Comparison of ENCODE assay signal across 8 mouse cellular contexts in the genomic region with DNA sequence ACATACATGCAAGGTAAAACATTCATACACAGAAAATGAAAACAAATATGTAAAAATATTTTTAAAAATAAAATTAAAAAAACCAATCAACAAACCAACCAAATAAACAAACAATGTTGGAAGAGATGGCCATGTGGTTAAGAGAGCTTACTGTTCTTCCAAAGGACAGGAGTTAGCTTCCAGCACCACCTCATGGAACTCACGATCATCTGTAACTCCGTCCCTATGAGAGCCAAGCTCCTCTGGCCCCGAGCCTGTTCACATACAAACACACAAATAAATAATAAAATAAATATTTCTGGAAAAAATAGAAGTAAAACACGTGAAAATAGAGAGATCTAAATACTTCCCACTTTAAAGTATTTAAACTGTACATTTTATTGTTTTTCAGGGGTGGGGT.
A peak's percentile ranks its signal among the peaks of the same experiment; 100 is the strongest.
DNase-seq lines count a peak whose midpoint lies in the region; ATAC-seq and TF ChIP-seq lines count a peak whose summit lies in the region.
"Had no signal": no experiment of that assay in that cellular context is flagged by ENCODE, and none has a peak within 500 bp of the region (broad histone marks: within the 10 kb centered on the region; RNA-seq: fewer than 3 reads in every experiment).

No protein-coding gene starts in this region.

- peak; percentile 21 for DNase-seq in lung, embryonic 14.5 days
- DNase-seq in lung, postnatal 36 days, result no peak
- no peak for DNase-seq in urinary bladder, adult 2 months (ENCODE audit: low spot score)
- no peak for DNase-seq in ovary, postnatal 10 days (ENCODE audit: low spot score)

- no peaks in the 10 kb centered on the region for H3K9me3 ChIP-seq in lung, embryonic 14.5 days (ENCODE audit: low read depth, low read length)
- H3K9me3 ChIP-seq in forebrain, embryonic 15.5 days, result no peaks in the 10 kb centered on the region
- H3K9me3 ChIP-seq in limb, embryonic 12.5 days, result no peaks in the 10 kb centered on the region
- no peaks in the 10 kb centered on the region for H3K9me3 ChIP-seq in stomach, embryonic 15.5 days

- 28% methylated on average over 4 of the region's 4 CpGs for WGBS in lung, embryonic 14.5 days
- 32% methylated on average over 4 of the region's 4 CpGs for WGBS in forebrain, embryonic 15.5 days
- 22% methylated on average over 4 of the region's 4 CpGs for WGBS in limb, embryonic 12.5 days
- WGBS in stomach, embryonic 15.5 days, result 27% methylated on average over 4 of the region's 4 CpGs

- H3K27me3 ChIP-seq in lung, embryonic 14.5 days (ENCODE audit: insufficient read depth, low read length), result no peaks in the 10 kb centered on the region
- peaks cover 4% of the 10 kb centered on the region; the same call in 1 of the 2 replicates for H3K27me3 ChIP-seq in forebrain, embryonic 15.5 days
- peaks cover 13% of the 10 kb centered on the region for H3K27me3 ChIP-seq in limb, embryonic 12.5 days
- H3K27me3 ChIP-seq in stomach, embryonic 15.5 days (replicated peaks), result no peaks in the 10 kb centered on the region

- ATAC-seq in lung, embryonic 14.5 days (ENCODE audit: insufficient read depth), result no peak
- ATAC-seq in forebrain, embryonic 15.5 days (replicated peaks), result no peak
- ATAC-seq in limb, embryonic 12.5 days (ENCODE audit: insufficient number of reproducible peaks, insufficient read depth, low FRiP score, low TSS enrichment, low read depth), result 0 out of 2 replicates have a peak, but pooled peaks have one; percentile 1
- ATAC-seq in stomach, embryonic 15.5 days (ENCODE audit: insufficient read depth, low FRiP score, low read depth), result no peak

- no peaks in the 10 kb centered on the region for H3K36me3 ChIP-seq in lung, embryonic 14.5 days (ENCODE audit: insufficient read depth)
- H3K36me3 ChIP-seq in forebrain, embryonic 15.5 days, result no peaks in the 10 kb centered on the region
- no peaks in the 10 kb centered on the region for H3K36me3 ChIP-seq in limb, embryonic 12.5 days
- H3K36me3 ChIP-seq in stomach, embryonic 15.5 days, result no peaks in the 10 kb centered on the region

- TF ChIP-seq CTCF in lung, embryonic 14.5 days (IDR thresholded peaks at IDR 0.05; ENCODE audit: low read depth), result no peak

- H3K9ac ChIP-seq in lung, embryonic 14.5 days, result 0 out of 2 replicates have a peak overlapping the region, but pooled peaks have one; percentile 26
- H3K9ac ChIP-seq in forebrain, embryonic 15.5 days (replicated peaks), result no peak overlapping the region
- H3K9ac ChIP-seq in limb, embryonic 12.5 days (replicated peaks), result no peak overlapping the region
- no peak overlapping the region for H3K9ac ChIP-seq in stomach, embryonic 15.5 days

- 0 out of 2 replicates have a peak, but pooled peaks cover 4% of the 10 kb centered on the region for H3K4me1 ChIP-seq in lung, embryonic 14.5 days (ENCODE audit: insufficient read depth)
- peaks cover 18% of the 10 kb centered on the region for H3K4me1 ChIP-seq in forebrain, embryonic 15.5 days
- peaks cover 23% of the 10 kb centered on the region for H3K4me1 ChIP-seq in limb, embryonic 12.5 days (replicated peaks)
- H3K4me1 ChIP-seq in stomach, embryonic 15.5 days, result peaks cover 9% of the 10 kb centered on the region

- no peak overlapping the region for H3K27ac ChIP-seq in lung, embryonic 14.5 days (ENCODE audit: low read depth)
- H3K27ac ChIP-seq in forebrain, embryonic 15.5 days (replicated peaks), result no peak overlapping the region
- H3K27ac ChIP-seq in limb, embryonic 12.5 days, result no peak overlapping the region
- H3K27ac ChIP-seq in stomach, embryonic 15.5 days, result no peak overlapping the region

- peak overlapping the region; percentile 29 for H3K4me3 ChIP-seq in lung, embryonic 14.5 days (ENCODE audit: low read depth, low read length)
- peak overlapping the region; percentile 36 for H3K4me3 ChIP-seq in forebrain, embryonic 15.5 days
- peak overlapping the region; percentile 36 for H3K4me3 ChIP-seq in limb, embryonic 12.5 days (replicated peaks)
- peak overlapping the region; percentile 32 for H3K4me3 ChIP-seq in stomach, embryonic 15.5 days (replicated peaks)
- H3K4me3 ChIP-seq: erythroblast, embryonic 14.5 days had no signal

- H3K4me2 ChIP-seq in lung, embryonic 14.5 days, result peak overlapping the region; percentile 66
- peak overlapping the region; percentile 51 for H3K4me2 ChIP-seq in forebrain, embryonic 15.5 days (replicated peaks)
- H3K4me2 ChIP-seq in limb, embryonic 12.5 days, result peak overlapping the region; percentile 66
- H3K4me2 ChIP-seq in stomach, embryonic 15.5 days, result peak overlapping the region; percentile 79
